Comparison of ENCODE assay signal across 8 mouse cellular contexts in the genomic region with DNA sequence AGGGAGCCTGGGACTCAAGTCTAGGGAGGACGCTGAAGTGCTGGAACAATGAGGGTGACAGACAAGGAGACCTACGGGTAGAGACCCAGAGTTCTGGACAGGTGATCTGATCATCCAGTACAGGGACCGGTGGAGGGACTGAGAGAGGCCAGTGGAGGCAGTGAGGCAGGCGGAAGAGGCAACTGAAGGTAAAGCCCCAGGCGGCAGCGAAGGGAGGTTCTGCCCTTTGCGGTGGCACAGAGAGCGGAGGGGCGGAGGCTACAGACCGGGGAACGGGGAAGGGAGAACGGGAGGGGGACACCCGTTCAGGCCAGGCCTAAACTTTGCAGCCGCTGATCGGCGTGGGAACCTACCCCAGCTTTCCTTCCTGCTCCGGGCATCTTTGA. TPM values are rescaled to one million over a fixed set of nuclear protein-coding genes. Genes with fewer than 3 reads are reported as not detected.
DNase-seq lines count a peak whose midpoint lies in the region; ATAC-seq and TF ChIP-seq lines count a peak whose summit lies in the region.

No protein-coding gene starts in this region.

- intact Hi-C loops in gastrocnemius, postnatal 14 days (cut with DNase I; ENCODE audit: low total_unique reads): no loop called here

- no peak for TF ChIP-seq CTCF in cerebellum, adult 2 months (IDR thresholded peaks at IDR 0.05; ENCODE audit: borderline replicate concordance, insufficient read depth, low read depth, low read length)
- TF ChIP-seq CTCF in intestine, postnatal 0 days (IDR thresholded peaks at IDR 0.05; ENCODE audit: low read depth): no peak

- H3K4me2 ChIP-seq in intestine, postnatal 0 days (replicated peaks; ENCODE audit: low read depth): peak overlapping the region; percentile 92
- H3K4me2 ChIP-seq in lung, embryonic 15.5 days: peak overlapping the region; percentile 94

- H3K4me1 ChIP-seq in cerebellum, adult 2 months (ENCODE audit: control insufficient read depth, insufficient read depth, low read length): peaks cover 5% of the 10 kb centered on the region
- H3K4me1 ChIP-seq in forebrain, embryonic 10.5 days: peaks cover 60% of the 10 kb centered on the region
- peaks cover 5% of the 10 kb centered on the region; the same call in 1 of the 2 replicates for H3K4me1 ChIP-seq in intestine, postnatal 0 days (replicated peaks; ENCODE audit: control insufficient read depth, insufficient read depth, low read length)
- peaks cover 40% of the 10 kb centered on the region for H3K4me1 ChIP-seq in lung, embryonic 15.5 days

- H3K36me3 ChIP-seq in forebrain, embryonic 10.5 days (replicated peaks): no peaks in the 10 kb centered on the region
- no peaks in the 10 kb centered on the region for H3K36me3 ChIP-seq in intestine, postnatal 0 days (ENCODE audit: control insufficient read depth, insufficient read depth)
- no peaks in the 10 kb centered on the region for H3K36me3 ChIP-seq in lung, embryonic 15.5 days

- no peak for ATAC-seq in intestine, postnatal 0 days
- ATAC-seq in lung, embryonic 15.5 days (ENCODE audit: borderline replicate concordance, extremely low read depth, low FRiP score, low TSS enrichment): no peak

- no peaks in the 10 kb centered on the region for H3K27me3 ChIP-seq in cerebellum, adult 2 months (ENCODE audit: control insufficient read depth, insufficient read depth, low read length)
- H3K27me3 ChIP-seq in forebrain, embryonic 10.5 days (ENCODE audit: poor library complexity, severe bottlenecking): peaks cover 95% of the 10 kb centered on the region
- no peaks in the 10 kb centered on the region for H3K27me3 ChIP-seq in intestine, postnatal 0 days (replicated peaks; ENCODE audit: control insufficient read depth, insufficient read depth, low read length)
- H3K27me3 ChIP-seq in lung, embryonic 15.5 days: peaks cover 18% of the 10 kb centered on the region; the same call in 1 of the 2 replicates

- H3K27ac ChIP-seq in cerebellum, adult 2 months (ENCODE audit: insufficient read depth, low read length): peak overlapping the region; percentile 84
- peak overlapping the region; percentile 88 for H3K27ac ChIP-seq in forebrain, embryonic 10.5 days
- H3K27ac ChIP-seq in intestine, postnatal 0 days (ENCODE audit: low read depth, low read length): peak overlapping the region; percentile 95; the same call in 1 of the 2 replicates
- H3K27ac ChIP-seq in lung, embryonic 15.5 days: 0 out of 2 replicates have a peak overlapping the region, but pooled peaks have one; percentile 21

- H3K9ac ChIP-seq in intestine, postnatal 0 days (ENCODE audit: low read depth, low read length): peak overlapping the region; percentile 93
- peak overlapping the region; percentile 83 for H3K9ac ChIP-seq in lung, embryonic 15.5 days

- no peaks in the 10 kb centered on the region for H3K9me3 ChIP-seq in forebrain, embryonic 10.5 days
- no peaks in the 10 kb centered on the region for H3K9me3 ChIP-seq in intestine, postnatal 0 days (ENCODE audit: control insufficient read depth)
- H3K9me3 ChIP-seq in lung, embryonic 15.5 days: no peaks in the 10 kb centered on the region

- peak in 1 of 2 experiments; percentile 47 for DNase-seq in cerebellum, adult 2 months
- no peak for DNase-seq in cerebellum, adult 11-12 months
- peak; percentile 53 for DNase-seq in Muller cell, postnatal 12 days (ENCODE audit: inconsistent ontology term)
- DNase-seq in forebrain, embryonic 10.5 days (ENCODE audit: extremely low spot score, low spot score): no peak
- DNase-seq in retina, embryonic 14.5 days (ENCODE audit: low spot score): peak; percentile 39
- DNase-seq in gastrocnemius, postnatal 14 days: no peak

- peak overlapping the region; percentile 81 for H3K4me3 ChIP-seq in cerebellum, adult 2 months (replicated peaks; ENCODE audit: insufficient read depth, low read depth, low read length)
- peak overlapping the region; percentile 87 for H3K4me3 ChIP-seq in forebrain, embryonic 10.5 days
- H3K4me3 ChIP-seq in intestine, postnatal 0 days (ENCODE audit: low read depth, low read length): peak overlapping the region; percentile 94
- H3K4me3 ChIP-seq in lung, embryonic 15.5 days: peak overlapping the region; percentile 84

- no peak for TF ChIP-seq POLR2A in cerebellum, adult 2 months (IDR thresholded peaks at IDR 0.05; ENCODE audit: borderline replicate concordance, insufficient read depth, low read length)

- WGBS in cerebellum, adult 2 months: 1% methylated on average over 16 of the region's 17 CpGs
- WGBS in forebrain, embryonic 10.5 days: under 1% methylated on average over 17 of the region's 17 CpGs
- 3% methylated on average over 17 of the region's 17 CpGs for WGBS in intestine, postnatal 0 days
- WGBS in lung, embryonic 15.5 days: under 1% methylated on average over 17 of the region's 17 CpGs

RNA-seq across cellular contexts. Expression of a gene that starts 1.8 kb away (rescaled TPM):
- 99.0 and 109 TPM in 2 replicates for polyA plus RNA-seq in cerebellum, adult 2 months (2012; rRNA removed)
- polyA plus RNA-seq in forebrain, embryonic 10.5 days (2016; fragmentation: Nextera tagmentation; extraction: Ambion mirVana): 0.96 and 0.98 TPM in 2 replicates
- 10.9 and 12.2 TPM in 2 replicates for polyA plus RNA-seq in intestine, postnatal 0 days (2015; fragmentation: Nextera tagmentation; extraction: Ambion mirVana)
- polyA plus RNA-seq in lung, embryonic 15.5 days (2015; fragmentation: Nextera tagmentation; extraction: Ambion mirVana): 2.8 and 2.9 TPM in 2 replicates
- total RNA-seq in gastrocnemius, postnatal 14 days (2021): 1 to 10 TPM; 4.4 to 4.6 TPM

RNA-seq across cellular contexts. Expression of a gene that starts 21.5 kb away (rescaled TPM):
- polyA plus RNA-seq in cerebellum, adult 2 months (2012; rRNA removed): 40.9 and 45.3 TPM in 2 replicates
- 21.2 and 22.7 TPM in 2 replicates for polyA plus RNA-seq in forebrain, embryonic 10.5 days (2016; fragmentation: Nextera tagmentation; extraction: Ambion mirVana)
- polyA plus RNA-seq in intestine, postnatal 0 days (2015; fragmentation: Nextera tagmentation; extraction: Ambion mirVana): 34.7 and 35.0 TPM in 2 replicates
- polyA plus RNA-seq in lung, embryonic 15.5 days (2015; fragmentation: Nextera tagmentation; extraction: Ambion mirVana): 17.6 and 18.3 TPM in 2 replicates
- total RNA-seq in gastrocnemius, postnatal 14 days (2021): 10 to 100 TPM; 31.1 to 34.2 TPM

RNA-seq across cellular contexts. Expression of a gene that starts 59.6 kb away (rescaled TPM):
- 12.4 and 15.0 TPM in 2 replicates for polyA plus RNA-seq in cerebellum, adult 2 months (2012; rRNA removed)
- polyA plus RNA-seq in forebrain, embryonic 10.5 days (2016; fragmentation: Nextera tagmentation; extraction: Ambion mirVana): not detected in 2 replicates
- polyA plus RNA-seq in intestine, postnatal 0 days (2015; fragmentation: Nextera tagmentation; extraction: Ambion mirVana): not detected in 2 replicates
- polyA plus RNA-seq in lung, embryonic 15.5 days (2015; fragmentation: Nextera tagmentation; extraction: Ambion mirVana): not detected in 2 replicates
- total RNA-seq in gastrocnemius, postnatal 14 days (2021): under 1 TPM in 1 of 2 experiments, not detected in 1; 0.08 TPM

Comparison
In these comparisons a context has a peak if more than half of its experiments do, and no peak if none do; other contexts are left out.
1. DNase-seq: peak in Muller cell, postnatal 12 days (single experiment) and retina, embryonic 14.5 days (single experiment); none in cerebellum, adult 11-12 months (single experiment), forebrain, embryonic 10.5 days (single experiment) and gastrocnemius, postnatal 14 days (single experiment).
2. H3K27ac ChIP-seq: peak in every context shown above with its lines; median percentile 95 in intestine, postnatal 0 days; 88 in forebrain, embryonic 10.5 days; 84 in cerebellum, adult 2 months; 21 in lung, embryonic 15.5 days.
3. RNA of a gene that starts 59.6 kb away (polyA plus RNA-seq): 12.4 to 15.0 TPM in cerebellum, adult 2 months; not detected in lung, embryonic 15.5 days, not detected in forebrain, embryonic 10.5 days and not detected in intestine, postnatal 0 days; every median in the first group is over 10 times any median in the second.
4. Peak in every context shown above with its lines, with median percentiles within 50 percentile points of each other: H3K4me3 ChIP-seq.